Mouse (Mus musculus) C2C12 (cell line): Measurements from ENCODE around the gene Vmn1r74.
"Not testable (repeated sequence)": the region's sequence is repeated elsewhere in the genome, so short reads cannot be mapped to it uniquely, and the experiment has no call there.

ENCODE experiments used
- CEBPB ChIP-seq: IDR thresholded peaks from one replicate; pipeline ENCODE4 v1.6.1; 2011; ENCODE audit warnings: low read depth, mild to moderate bottlenecking, control low read depth, moderate library complexity
- CTCF ChIP-seq: IDR thresholded peaks from one replicate; pipeline ENCODE4 v1.5.1; 2011; ENCODE audit not compliant: control insufficient read depth, insufficient read depth, insufficient read length
- MAX ChIP-seq: IDR thresholded peaks from one replicate; pipeline ENCODE4 v1.6.1; 2011; ENCODE audit warnings: mild to moderate bottlenecking, control low read depth
- MYOD1 ChIP-seq: IDR thresholded peaks from one replicate; pipeline ENCODE4 v1.6.1; 2011; ENCODE audit warnings: low read depth; ENCODE audit not compliant: control insufficient read depth, insufficient read length
- MYOG ChIP-seq: IDR thresholded peaks from one replicate; pipeline ENCODE4 v1.6.1; 2011; ENCODE audit not compliant: control insufficient read depth, insufficient read length; ENCODE audit errors: extremely low read depth
- USF1 ChIP-seq: IDR thresholded peaks from one replicate; pipeline ENCODE4 v1.6.1; 2011; ENCODE audit warnings: low read depth, mild to moderate bottlenecking, control low read depth, moderate library complexity

DNA sequence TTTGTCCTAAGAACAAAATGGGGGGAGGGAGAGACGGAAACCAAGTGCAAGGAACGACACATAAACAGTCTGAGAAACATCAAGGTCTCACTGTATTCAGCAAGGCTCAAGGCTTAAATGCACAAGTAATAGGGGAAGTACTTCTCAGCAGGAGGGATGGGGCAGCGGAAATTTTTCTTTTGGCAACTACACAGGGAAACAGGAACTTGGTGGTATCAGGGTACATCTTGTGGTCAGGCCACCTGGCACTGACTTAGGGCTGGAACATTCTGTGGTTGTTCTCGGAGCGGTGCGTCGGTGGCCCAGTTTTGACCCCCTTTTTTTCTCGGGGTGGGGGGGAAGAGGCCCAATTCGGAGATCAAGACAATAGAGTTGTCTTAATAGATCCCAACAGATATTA, 10.5 kb upstream of the Vmn1r74 start:
- not testable (repeated sequence) for TF ChIP-seq CTCF, CEBPB, MYOD1, MAX, USF1, MYOG
